Mouse (Mus musculus) layer of hippocampus, adult 2 months (tissue): ENCODE data around the gene Abcb8. TPM values are rescaled to one million over a fixed set of nuclear protein-coding genes. Genes with fewer than 3 reads are reported as not detected.

Source experiments
- DNase-seq, 2 experiments: peaks; one replicate each; pipeline ENCODE4 v3.0.0; 2022; ENCODE audit warnings: low spot score in 2 of 2
- H3K27ac ChIP-seq: fragments of 200-600 bp; 2 replicates; pipeline ENCODE4 v1.8.1; 2022
- H3K4me3 ChIP-seq: fragments of 200-600 bp; 2 replicates; pipeline ENCODE4 v1.8.1; 2022; ENCODE audit warnings: mild to moderate bottlenecking
- CTCF ChIP-seq: fragments of 200-600 bp; conservative IDR thresholded peaks from 2 replicates; pipeline ENCODE4 v1.8.1; 2022; ENCODE audit warnings: antibody characterized with exemption, mild to moderate bottlenecking, moderate library complexity
- total RNA-seq, 2 experiments: library from RNA; stranded (reverse); gene quantifications; 2 replicates each; pipeline ENCODE4 v1.2.3; 2021

Abcb8 gene
- total RNA-seq, 2 experiments from 2014 or later: 50.8 to 57.0 TPM

DNA sequence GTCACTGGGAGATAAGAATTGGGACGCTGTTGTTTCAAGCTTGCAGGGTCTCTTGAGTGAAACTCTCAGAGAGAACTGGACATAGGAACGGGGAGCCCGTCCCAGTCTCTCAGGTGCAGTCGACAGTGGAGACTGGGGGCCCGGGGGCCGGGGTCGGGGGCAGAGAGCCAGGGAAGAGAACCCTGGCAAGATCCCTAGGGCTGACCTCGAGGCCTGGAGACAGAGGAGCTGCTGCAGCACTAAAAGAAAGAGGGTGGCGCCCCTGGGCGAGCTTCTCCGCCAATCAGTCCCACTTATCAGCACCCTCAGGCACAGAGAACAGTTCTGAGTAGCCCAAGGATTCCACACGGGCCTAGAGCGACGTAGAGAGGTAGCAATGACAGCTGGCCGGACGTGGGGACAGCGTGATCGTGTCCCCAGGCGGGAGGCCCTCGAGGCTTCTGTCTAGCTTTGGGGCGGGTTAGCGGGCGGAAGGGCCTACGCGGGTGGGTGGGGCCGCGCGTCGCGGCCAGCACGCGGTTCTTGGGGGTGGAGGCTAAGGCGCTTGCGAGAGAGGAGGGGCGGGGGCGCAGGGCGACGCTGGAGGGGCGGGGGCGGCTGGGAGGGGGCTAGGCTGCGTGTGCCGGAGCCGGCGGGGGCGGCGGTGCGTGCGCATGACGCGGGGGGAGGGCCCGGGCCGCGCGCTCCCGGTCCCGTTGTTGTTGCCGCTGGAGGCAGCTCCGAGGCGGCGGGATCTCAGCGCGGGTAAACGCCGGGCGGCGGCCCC, 58.0 kb downstream of the Abcb8 start:
- no peak; the same call in 1 of the 2 replicates for TF ChIP-seq CTCF
- peak; percentile 80 to 88 for DNase-seq
- H3K27ac ChIP-seq: peak overlapping the region; percentile 96
- peak overlapping the region; percentile 91 for H3K4me3 ChIP-seq

DNA sequence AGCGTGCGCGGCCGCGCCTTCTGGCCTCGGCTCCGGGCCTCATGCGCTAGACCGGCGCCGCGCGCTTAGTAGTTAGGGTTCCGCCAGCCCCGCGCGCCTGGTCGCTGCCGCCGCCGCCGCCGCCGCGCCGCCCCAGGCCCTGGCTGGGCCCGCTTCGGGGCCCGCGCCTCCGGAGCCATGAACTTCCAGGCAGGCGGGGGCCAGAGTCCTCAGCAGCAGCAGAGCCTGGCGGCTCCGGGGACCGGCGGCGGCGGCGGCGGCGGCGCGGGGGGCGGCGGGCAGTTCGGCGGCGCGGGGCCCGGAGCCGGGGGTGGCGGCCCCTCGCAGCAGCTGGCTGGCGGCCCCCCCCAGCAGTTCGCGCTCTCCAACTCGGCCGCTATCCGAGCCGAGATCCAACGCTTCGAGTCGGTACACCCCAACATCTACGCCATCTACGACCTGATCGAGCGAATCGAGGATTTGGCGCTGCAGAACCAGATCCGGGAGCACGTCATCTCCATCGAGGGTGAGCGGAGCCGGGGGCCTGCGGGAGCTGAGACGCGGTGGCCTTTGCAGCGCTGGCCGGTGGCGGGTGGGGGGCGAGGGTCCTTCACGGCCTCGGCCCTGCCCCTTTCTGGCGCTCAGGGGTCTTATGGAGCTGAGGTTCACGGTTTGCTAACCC, 58.7 kb downstream of the Abcb8 start, which contains the start of gene Agap3:
TSS of gene Agap3 (plus strand) at position 148 of the 661 bp plus-strand sequence.
- DNase-seq: no peak
- H3K27ac ChIP-seq: peak within 1 kb of the TSS; percentile 96
- TF ChIP-seq CTCF: no peak

DNA sequence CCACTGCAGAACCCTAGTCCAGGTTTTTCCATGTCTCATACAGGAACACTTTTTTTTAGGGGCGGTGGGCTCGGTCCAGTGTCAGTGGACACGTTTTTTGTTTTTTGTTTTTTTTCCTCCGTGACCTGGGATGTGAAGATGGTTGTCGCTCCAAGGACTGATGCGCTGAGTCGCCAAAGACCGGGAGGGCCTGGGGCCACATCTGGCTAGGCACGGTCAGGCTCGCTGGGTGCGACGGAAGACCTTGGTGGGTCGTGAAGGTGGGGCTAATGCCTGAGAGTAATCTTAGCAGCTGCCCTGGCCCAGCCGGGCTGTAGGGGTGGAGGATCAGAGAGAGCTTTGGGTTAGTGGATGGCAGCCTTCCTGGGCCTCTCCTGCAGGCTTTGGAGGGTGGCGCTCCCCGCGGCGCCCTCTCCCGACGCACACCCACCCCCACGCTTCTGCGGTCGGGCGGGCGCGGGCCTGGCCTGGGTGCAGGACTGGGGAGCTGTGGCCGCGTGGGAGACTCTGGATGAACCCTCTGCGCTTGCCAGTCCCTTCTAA, 59.3 kb downstream of the Abcb8 start:
- no peak; the same call in 1 of the 2 replicates for TF ChIP-seq CTCF
- DNase-seq: peak in 1 of 2 experiments; percentile 45
- Histone ChIP-seq H3K27ac (peak overlapping the region; percentile 94), H3K4me3 (peak overlapping the region; percentile 91)

More for the DNA sequence above, 58.7 kb downstream of the Abcb8 start, which contains the start of gene Agap3:
- peak within 1 kb of the TSS; percentile 91 for H3K4me3 ChIP-seq

DNA sequence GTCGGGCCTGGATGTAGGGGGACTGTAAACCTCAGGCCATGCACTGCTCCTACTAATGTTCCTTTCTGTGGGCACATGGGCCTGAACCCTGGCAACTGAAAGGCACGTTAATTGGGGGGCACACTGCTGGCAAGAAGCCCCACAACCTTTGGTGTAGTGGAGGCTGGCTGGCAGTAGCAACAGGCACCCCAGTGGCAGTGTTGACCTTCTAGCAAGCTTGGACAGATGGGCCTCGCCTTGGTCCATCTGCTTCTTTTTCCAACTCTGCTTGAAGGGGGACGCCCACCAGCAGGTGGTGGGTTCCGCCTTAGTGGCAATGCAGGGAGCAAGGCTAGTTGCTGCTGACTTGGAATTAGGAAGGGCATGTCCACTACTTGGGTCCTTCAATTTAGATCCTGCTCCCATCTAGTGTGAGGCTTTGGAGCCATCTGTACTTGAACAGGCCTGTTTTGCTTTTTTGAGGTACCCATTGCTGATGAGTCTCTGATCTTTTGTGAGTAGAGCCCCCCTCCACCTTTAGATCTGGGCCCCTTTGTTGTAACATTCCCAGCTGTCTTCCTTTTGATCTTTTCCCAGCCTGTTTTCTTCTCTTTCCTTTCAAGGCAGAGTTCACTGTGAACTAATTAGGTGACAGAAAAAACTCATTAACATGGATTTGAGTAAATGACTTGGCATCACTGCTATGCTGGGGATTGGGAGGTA, 60.0 kb downstream of the Abcb8 start:
- Histone ChIP-seq H3K27ac (peak overlapping the region; percentile 94), H3K4me3 (peak overlapping the region; percentile 91)
- no peak for TF ChIP-seq CTCF
- DNase-seq: no peak

DNA sequence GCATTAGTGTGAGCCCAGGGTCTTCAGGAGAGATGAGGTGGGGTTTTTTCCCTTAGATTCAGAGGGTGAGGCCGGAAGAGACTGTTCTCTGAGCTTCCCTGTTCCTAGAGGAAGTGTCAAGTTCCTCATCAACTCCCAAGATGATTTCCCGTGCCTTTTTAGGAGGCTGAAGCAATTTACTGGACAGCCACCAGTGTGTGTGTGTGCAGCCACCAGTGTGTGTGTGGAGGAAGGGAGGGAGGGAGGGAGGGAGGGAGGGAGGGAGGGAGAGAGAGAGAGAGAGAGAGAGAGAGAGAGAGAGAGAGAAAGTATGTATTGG, 60.5 kb downstream of the Abcb8 start:
- TF ChIP-seq CTCF: no peak
- no peak for DNase-seq
- H3K4me3 ChIP-seq: peak overlapping the region; percentile 91
- peak overlapping the region; percentile 94 for H3K27ac ChIP-seq

DNA sequence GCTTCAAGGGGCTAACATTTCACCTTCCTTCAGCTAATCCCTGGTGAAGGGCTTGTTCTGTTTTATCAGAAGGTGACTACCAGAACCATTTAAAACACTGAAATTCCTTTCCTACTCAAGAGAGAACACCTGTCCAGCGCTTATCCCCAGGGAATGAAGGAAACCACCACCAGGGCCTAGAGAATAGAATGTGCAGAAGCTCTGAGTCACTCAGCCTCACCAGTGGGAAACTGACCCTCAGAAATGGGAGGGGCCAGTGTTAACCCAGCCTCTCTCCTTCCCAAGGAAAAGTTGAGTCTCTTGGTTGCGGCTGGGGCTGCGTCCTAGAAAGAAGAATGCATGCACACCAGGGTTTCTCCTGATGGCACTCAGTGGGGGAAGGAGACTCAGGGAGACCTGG, 61.6 kb downstream of the Abcb8 start:
- H3K4me3 ChIP-seq: peak overlapping the region; percentile 27

DNA sequence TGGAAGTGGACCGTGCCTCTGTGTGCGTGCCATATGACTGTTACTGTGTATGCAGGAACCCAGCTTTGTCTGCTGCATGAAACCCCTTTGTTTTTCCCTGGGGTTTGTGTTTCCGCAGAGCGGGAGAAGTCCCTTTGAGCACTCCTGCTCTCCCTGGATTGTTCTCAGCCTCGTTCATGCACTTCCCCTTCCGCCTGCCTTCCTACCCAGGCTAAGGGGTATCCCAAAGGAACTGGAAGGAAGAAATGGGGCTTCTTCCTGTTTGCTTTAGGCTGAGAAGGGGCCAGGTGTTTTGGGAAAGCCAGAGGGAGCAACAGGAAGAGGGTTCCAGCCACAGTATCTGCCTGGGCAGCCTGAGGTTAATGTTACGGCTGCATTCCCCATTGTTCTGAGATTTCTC, 62.1 kb downstream of the Abcb8 start:
- H3K27ac ChIP-seq: 0 out of 2 replicates have a peak overlapping the region, but pooled peaks have one; percentile 23

More for the DNA sequence above, 61.6 kb downstream of the Abcb8 start:
- DNase-seq: no peak
- TF ChIP-seq CTCF: no peak
- 0 out of 2 replicates have a peak overlapping the region, but pooled peaks have one; percentile 23 for H3K27ac ChIP-seq

More for the DNA sequence above, 62.1 kb downstream of the Abcb8 start:
- TF ChIP-seq CTCF: no peak
- H3K4me3 ChIP-seq: peak overlapping the region; percentile 27
- no peak for DNase-seq

Other genes starting within 250 kb of the Abcb8 start
- gene Nupl2, start 228.7 kb upstream of the Abcb8 start, total RNA-seq: 10 to 100 TPM; 10.7 to 11.7 TPM
- 10 to 100 TPM; 21.7 to 23.6 TPM for gene Kcnh2, start 42.1 kb upstream of the Abcb8 start, total RNA-seq
- gene Nos3, start 28.9 kb upstream of the Abcb8 start, total RNA-seq: 1 to 10 TPM; 6.6 to 7.8 TPM
- gene Atg9b, start 1.5 kb upstream of the Abcb8 start, total RNA-seq: 1 to 10 TPM; 3.0 to 3.2 TPM
- under 1 TPM; 0.20 to 0.39 TPM for gene Asic3, start 19.7 kb downstream of the Abcb8 start, total RNA-seq
- gene Cdk5, start 29.9 kb downstream of the Abcb8 start, total RNA-seq: 100 to 1,000 TPM; 118 to 136 TPM
- gene Slc4a2, start 30.2 kb downstream of the Abcb8 start, total RNA-seq: 10 to 100 TPM; 32.5 to 37.6 TPM
- gene Fastk, start 51.6 kb downstream of the Abcb8 start, total RNA-seq: 100 to 1,000 TPM; 127 to 130 TPM
- gene Tmub1, start 54.2 kb downstream of the Abcb8 start, total RNA-seq: 10 to 100 TPM; 22.2 to 22.5 TPM
- 100 to 1,000 TPM; 651 to 655 TPM for gene Agap3, start 58.5 kb downstream of the Abcb8 start, total RNA-seq
- under 1 TPM in 1 of 2 experiments, not detected in 1; 0.10 TPM for gene Gbx1, start 133.5 kb downstream of the Abcb8 start, total RNA-seq
- gene Asb10, start 147.3 kb downstream of the Abcb8 start, total RNA-seq: under 1 TPM in 1 of 2 experiments, not detected in 1; 0.31 TPM
- gene 4931409K22Rik, start 163.1 kb downstream of the Abcb8 start, total RNA-seq: not detected
- 10 to 100 TPM; 75.9 to 81.4 TPM for gene Abcf2, start 183.8 kb downstream of the Abcb8 start, total RNA-seq
- gene Chpf2, start 193.1 kb downstream of the Abcb8 start, total RNA-seq: 10 to 100 TPM; 63.6 to 66.7 TPM
- 10 to 100 TPM; 88.7 to 90.9 TPM for gene Smarcd3, start 230.7 kb downstream of the Abcb8 start, total RNA-seq